Mouse (Mus musculus): ENCODE results near the gene Emc7. TPM values are rescaled to one million over a fixed set of nuclear protein-coding genes. Genes with fewer than 3 reads are reported as not detected.

Emc7 gene
- polyA plus RNA-seq, 1 experiment from 2014 or later: 20.6 TPM

DNA sequence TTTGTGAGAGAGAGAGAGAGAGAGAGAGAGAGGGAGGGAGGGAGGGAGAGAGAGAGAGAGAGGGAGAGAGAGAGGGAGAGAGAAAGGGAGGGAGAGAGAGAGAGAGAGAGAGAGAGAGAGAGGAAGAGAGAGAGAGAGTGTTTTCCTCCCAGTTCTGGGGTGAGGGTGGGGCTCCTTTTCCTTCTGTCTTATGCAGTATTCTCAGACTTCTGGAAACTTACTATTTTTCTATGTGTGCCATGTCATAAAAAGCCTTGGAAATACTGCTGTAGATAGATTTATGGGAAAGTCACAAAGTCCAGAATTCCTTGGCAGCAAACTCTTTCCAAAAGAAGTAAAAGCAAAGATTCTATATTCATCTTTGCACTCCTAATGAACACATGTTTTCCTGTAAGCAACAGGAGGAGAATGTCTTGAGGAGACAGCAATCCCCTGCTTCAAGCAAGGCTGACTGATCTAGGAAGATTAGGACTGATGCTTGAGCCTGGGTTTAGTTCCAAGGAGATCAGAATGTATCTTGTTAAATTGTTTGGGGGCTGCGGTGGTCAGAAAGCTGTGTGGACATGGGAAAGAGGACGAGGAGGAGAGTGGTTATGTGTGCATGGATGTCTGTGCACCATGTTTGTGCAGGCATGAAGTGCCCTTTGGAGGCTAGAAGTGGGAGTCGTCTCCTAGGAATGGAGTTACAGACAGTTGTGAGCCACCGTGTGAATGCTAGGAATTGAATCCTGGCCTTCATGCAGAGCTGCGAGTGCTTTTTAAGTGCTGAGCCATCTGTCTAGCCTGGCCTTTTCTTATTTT is 27.9 kb downstream of the Emc7 start:
- no peaks in the 10 kb centered on the region for H3K36me3 ChIP-seq (ENCODE audit: control insufficient read depth, insufficient read depth)
- no peak for ATAC-seq
- H3K27me3 ChIP-seq (replicated peaks; ENCODE audit: control insufficient read depth, insufficient read depth, low read length): no peaks in the 10 kb centered on the region
- H3K9ac ChIP-seq (ENCODE audit: low read depth, low read length): no peak overlapping the region
- TF ChIP-seq CTCF (IDR thresholded peaks at IDR 0.05; ENCODE audit: low read depth): no peak
- no peaks in the 10 kb centered on the region for H3K4me1 ChIP-seq (replicated peaks; ENCODE audit: control insufficient read depth, insufficient read depth, low read length)
- H3K4me3 ChIP-seq (ENCODE audit: low read depth, low read length): no peak overlapping the region
- H3K9me3 ChIP-seq (ENCODE audit: control insufficient read depth): no peaks in the 10 kb centered on the region
- 74% methylated on average over 5 of the region's 5 CpGs for WGBS
- H3K4me2 ChIP-seq (replicated peaks; ENCODE audit: low read depth): no peak overlapping the region
- no peak overlapping the region for H3K27ac ChIP-seq (ENCODE audit: low read depth, low read length)

GRCm38 (mm10) chr2:112483334-112483651 is 28.5 kb downstream of the Emc7 start:
- TF ChIP-seq CTCF (IDR thresholded peaks at IDR 0.05; ENCODE audit: low read depth): no peak
- H3K9ac ChIP-seq (ENCODE audit: low read depth, low read length): no peak overlapping the region
- 74% methylated on average over 2 of the region's 2 CpGs for WGBS
- H3K36me3 ChIP-seq (ENCODE audit: control insufficient read depth, insufficient read depth): no peaks in the 10 kb centered on the region
- H3K27me3 ChIP-seq (replicated peaks; ENCODE audit: control insufficient read depth, insufficient read depth, low read length): no peaks in the 10 kb centered on the region
- H3K9me3 ChIP-seq (ENCODE audit: control insufficient read depth): no peaks in the 10 kb centered on the region
- ATAC-seq: no peak
- H3K4me1 ChIP-seq (replicated peaks; ENCODE audit: control insufficient read depth, insufficient read depth, low read length): no peaks in the 10 kb centered on the region
- no peak overlapping the region for H3K4me3 ChIP-seq (ENCODE audit: low read depth, low read length)
- H3K27ac ChIP-seq (ENCODE audit: low read depth, low read length): no peak overlapping the region
- no peak overlapping the region for H3K4me2 ChIP-seq (replicated peaks; ENCODE audit: low read depth)

DNA sequence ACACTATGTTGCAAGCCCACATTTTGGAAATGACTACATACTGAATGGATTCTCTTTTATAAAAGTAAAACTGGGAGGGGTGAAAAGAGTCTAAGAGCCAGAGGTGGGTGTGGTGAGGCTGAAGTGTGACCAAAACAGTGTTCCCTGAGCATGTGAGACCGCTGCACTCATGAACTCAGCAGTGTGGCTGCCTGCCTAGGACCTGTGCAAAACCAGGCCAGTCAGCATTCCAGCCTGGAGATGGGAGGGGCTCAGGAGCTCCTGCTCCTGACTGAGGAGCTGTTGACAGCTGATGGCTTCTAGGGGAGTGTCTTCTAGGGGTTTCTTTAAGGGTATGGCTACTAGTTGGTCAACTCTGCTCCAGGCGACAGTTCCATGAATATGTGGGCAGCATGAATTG is 30.1 kb downstream of the Emc7 start:
- H3K27ac ChIP-seq (ENCODE audit: low read depth, low read length): no peak overlapping the region
- no peaks in the 10 kb centered on the region for H3K36me3 ChIP-seq (ENCODE audit: control insufficient read depth, insufficient read depth)
- H3K27me3 ChIP-seq (replicated peaks; ENCODE audit: control insufficient read depth, insufficient read depth, low read length): no peaks in the 10 kb centered on the region
- TF ChIP-seq CTCF (IDR thresholded peaks at IDR 0.05; ENCODE audit: low read depth): no peak
- no peak overlapping the region for H3K4me3 ChIP-seq (ENCODE audit: low read depth, low read length)
- WGBS: 62% methylated on average over 2 of the region's 2 CpGs
- no peak overlapping the region for H3K4me2 ChIP-seq (replicated peaks; ENCODE audit: low read depth)
- no peaks in the 10 kb centered on the region for H3K9me3 ChIP-seq (ENCODE audit: control insufficient read depth)
- no peak overlapping the region for H3K9ac ChIP-seq (ENCODE audit: low read depth, low read length)
- no peak for ATAC-seq
- H3K4me1 ChIP-seq (replicated peaks; ENCODE audit: control insufficient read depth, insufficient read depth, low read length): no peaks in the 10 kb centered on the region

DNA sequence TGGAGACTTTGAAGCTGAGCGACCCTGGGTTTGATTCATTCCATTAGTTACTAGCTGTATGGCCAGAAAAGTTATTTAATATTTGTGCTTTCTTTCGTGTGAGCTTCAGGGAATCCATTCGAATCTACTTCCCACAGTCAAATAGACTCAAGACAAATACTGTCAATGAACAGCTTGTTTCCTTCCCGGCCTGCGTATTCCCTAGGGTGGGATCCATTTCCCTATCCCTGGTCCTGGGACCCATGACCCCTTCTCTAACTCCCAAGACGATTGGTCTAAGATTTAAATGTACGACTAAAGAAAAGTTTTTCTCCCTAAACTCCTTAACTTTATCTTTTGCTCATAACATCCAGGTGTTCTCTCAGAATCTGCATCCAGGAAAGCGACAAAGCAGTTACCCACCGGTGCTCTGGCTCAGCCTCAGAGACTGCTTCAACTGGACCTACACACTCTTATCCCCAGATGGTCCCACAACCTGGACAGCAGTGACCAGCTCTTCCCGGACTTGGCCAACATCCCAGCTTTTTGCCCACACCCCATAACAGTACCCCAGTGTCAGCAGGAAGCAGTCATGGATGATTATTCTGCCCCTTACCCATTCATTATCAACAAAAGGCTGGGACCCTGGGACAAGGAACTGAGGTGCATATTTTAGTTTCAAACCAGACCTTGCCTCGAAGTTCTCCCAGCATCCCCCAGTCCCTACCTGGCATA is 35.8 kb downstream of the Emc7 start:
- Histone ChIP-seq H3K27me3 (replicated peaks; ENCODE audit: control insufficient read depth, insufficient read depth, low read length) (no peaks in the 10 kb centered on the region), H3K9ac (ENCODE audit: low read depth, low read length) (no peak overlapping the region), H3K36me3 (ENCODE audit: control insufficient read depth, insufficient read depth) (no peaks in the 10 kb centered on the region), H3K4me2 (replicated peaks; ENCODE audit: low read depth) (no peak overlapping the region), H3K9me3 (ENCODE audit: control insufficient read depth) (no peaks in the 10 kb centered on the region), H3K27ac (ENCODE audit: low read depth, low read length) (no peak overlapping the region), H3K4me3 (ENCODE audit: low read depth, low read length) (no peak overlapping the region), H3K4me1 (replicated peaks; ENCODE audit: control insufficient read depth, insufficient read depth, low read length) (0 out of 2 replicates have a peak, but pooled peaks cover 3% of the 10 kb centered on the region)
- ATAC-seq: no peak
- TF ChIP-seq CTCF (IDR thresholded peaks at IDR 0.05; ENCODE audit: low read depth): no peak
- 82% methylated on average over 11 of the region's 11 CpGs for WGBS

DNA sequence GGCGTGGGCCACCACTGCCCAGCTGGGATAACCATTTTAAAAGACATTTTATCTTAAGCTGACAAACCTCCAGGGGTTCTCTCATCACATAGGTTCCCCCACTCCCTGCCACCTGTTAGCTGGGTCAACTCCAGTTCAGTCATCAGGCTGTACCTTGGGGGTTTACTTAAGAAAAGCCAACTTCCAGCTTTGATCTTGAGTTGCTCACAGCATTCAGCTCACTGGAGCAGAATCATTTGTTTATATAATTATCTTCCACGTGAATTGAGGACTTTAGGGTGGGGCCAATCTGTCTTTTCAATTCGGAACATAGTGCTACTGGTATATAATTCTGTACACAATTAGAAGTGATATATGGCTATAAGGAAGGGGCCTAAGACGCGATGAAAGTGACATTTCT is 36.8 kb downstream of the Emc7 start:
- no peaks in the 10 kb centered on the region for H3K9me3 ChIP-seq (ENCODE audit: control insufficient read depth)
- no peak overlapping the region for H3K27ac ChIP-seq (ENCODE audit: low read depth, low read length)
- ATAC-seq: no peak
- H3K27me3 ChIP-seq (replicated peaks; ENCODE audit: control insufficient read depth, insufficient read depth, low read length): no peaks in the 10 kb centered on the region
- 0 out of 2 replicates have a peak, but pooled peaks cover 3% of the 10 kb centered on the region for H3K4me1 ChIP-seq (replicated peaks; ENCODE audit: control insufficient read depth, insufficient read depth, low read length)
- 61% methylated on average over 5 of the region's 5 CpGs for whole genome bisulfite sequencing
- no peaks in the 10 kb centered on the region for H3K36me3 ChIP-seq (ENCODE audit: control insufficient read depth, insufficient read depth)
- no peak overlapping the region for H3K9ac ChIP-seq (ENCODE audit: low read depth, low read length)
- H3K4me2 ChIP-seq (replicated peaks; ENCODE audit: low read depth): no peak overlapping the region
- TF ChIP-seq CTCF (IDR thresholded peaks at IDR 0.05; ENCODE audit: low read depth): no peak
- no peak overlapping the region for H3K4me3 ChIP-seq (ENCODE audit: low read depth, low read length)

- H3K9me3 ChIP-seq (ENCODE audit: control insufficient read depth): no peaks in the 10 kb centered on the region
- H3K27me3 ChIP-seq (replicated peaks; ENCODE audit: control insufficient read depth, insufficient read depth, low read length): no peaks in the 10 kb centered on the region
- ATAC-seq: no peak
- H3K9ac ChIP-seq (ENCODE audit: low read depth, low read length): peak overlapping the region; percentile 93
- 8% methylated on average over 9 of the region's 9 CpGs for WGBS
- peak overlapping the region; percentile 76 for H3K4me2 ChIP-seq (replicated peaks; ENCODE audit: low read depth)
- TF ChIP-seq CTCF (IDR thresholded peaks at IDR 0.05; ENCODE audit: low read depth): no peak
- H3K4me1 ChIP-seq (replicated peaks; ENCODE audit: control insufficient read depth, insufficient read depth, low read length): 0 out of 2 replicates have a peak, but pooled peaks cover 3% of the 10 kb centered on the region
- H3K4me3 ChIP-seq (ENCODE audit: low read depth, low read length): peak overlapping the region; percentile 68
- H3K36me3 ChIP-seq (ENCODE audit: control insufficient read depth, insufficient read depth): no peaks in the 10 kb centered on the region
- H3K27ac ChIP-seq (ENCODE audit: low read depth, low read length): peak overlapping the region; percentile 98
Measured at GRCm38 (mm10) chr2:112492431-112492855, 37.6 kb downstream of the Emc7 start.
